In genomic region chr3:129313221-129313620, GRCm38 (mm10) we compare ENCODE assay signal across 34 mouse cellular contexts. TPM values are rescaled to one million over a fixed set of nuclear protein-coding genes. Genes with fewer than 3 reads are reported as not detected.
DNase-seq lines count a peak whose midpoint lies in the region; ATAC-seq and TF ChIP-seq lines count a peak whose summit lies in the region.
"Had no signal": no experiment of that assay in that cellular context is flagged by ENCODE, and none has a peak within 500 bp of the region (broad histone marks: within the 10 kb centered on the region; RNA-seq: fewer than 3 reads in every experiment).

No protein-coding gene starts in this region.

- H3K36me3 ChIP-seq in myocyte (ENCODE audit: control insufficient read depth, insufficient read depth) = no peaks in the 10 kb centered on the region
- H3K36me3 ChIP-seq in midbrain, embryonic 15.5 days (replicated peaks) = no peaks in the 10 kb centered on the region
- H3K36me3 ChIP-seq: heart, embryonic 15.5 days; hindbrain, embryonic 13.5 days; limb, embryonic 15.5 days; liver, embryonic 13.5 days; midbrain, embryonic 13.5 days; neural tube, embryonic 15.5 days had no signal

- DNase-seq in gastrocnemius, adult 2 months = no peak
- no peak for DNase-seq in gastrocnemius, postnatal 25 days
- DNase-seq in 3134 (ENCODE audit: extremely low read depth, insufficient read length, low spot score) = peak; percentile 35
- DNase-seq in Muller cell, postnatal 12 days (ENCODE audit: inconsistent ontology term) = peak; percentile 31
- no peak for DNase-seq in c-Kit-positive CD71-positive TER-119-positive erythroid progenitor cells, embryonic 14.5 days (ENCODE audit: low spot score)
- DNase-seq: adrenal gland, postnatal 10 days; B cell, adult 2 months; cerebellum, adult 8-10 months; cerebellum, postnatal 25 days; heart, postnatal 4 days; kidney, adult 8-10 months; kidney, postnatal 4 days; layer of hippocampus, postnatal 36 days; left cerebral cortex, postnatal 4 days; liver, embryonic 13.5 days; lung, adult 2 months; lung, postnatal 10 days; retina, postnatal 1 day; right cerebral cortex, postnatal 14 days; thymus, postnatal 14 days had no signal

- H3K4me3 ChIP-seq in gastrocnemius, adult 2 months = no peak overlapping the region
- H3K4me3 ChIP-seq in myocyte = no peak overlapping the region
- no peak overlapping the region for H3K4me3 ChIP-seq in midbrain, embryonic 15.5 days
- H3K4me3 ChIP-seq: heart, embryonic 15.5 days; hindbrain, embryonic 13.5 days; limb, embryonic 15.5 days; liver, embryonic 13.5 days; midbrain, embryonic 13.5 days; neural tube, embryonic 15.5 days had no signal

- ATAC-seq in midbrain, embryonic 15.5 days (replicated peaks) = no peak
- ATAC-seq: forebrain, embryonic 14.5 days; intestine, embryonic 16.5 days; midbrain, embryonic 13.5 days had no signal

- no peak for TF ChIP-seq POLR2A in myocyte (IDR thresholded peaks at IDR 0.05; ENCODE audit: insufficient read length, low read depth)

- no peaks in the 10 kb centered on the region for H3K9me3 ChIP-seq in midbrain, embryonic 15.5 days
- H3K9me3 ChIP-seq: heart, embryonic 15.5 days; hindbrain, embryonic 13.5 days; limb, embryonic 15.5 days; liver, embryonic 13.5 days; midbrain, embryonic 13.5 days; neural tube, embryonic 15.5 days had no signal

- H3K9ac ChIP-seq in midbrain, embryonic 15.5 days = no peak overlapping the region
- H3K9ac ChIP-seq: heart, embryonic 15.5 days; hindbrain, embryonic 13.5 days; limb, embryonic 15.5 days; liver, embryonic 13.5 days; midbrain, embryonic 13.5 days; neural tube, embryonic 15.5 days had no signal

- peak overlapping the region; percentile 46 for H3K4me2 ChIP-seq in myocyte (ENCODE audit: low read depth)
- H3K4me2 ChIP-seq in midbrain, embryonic 15.5 days = no peak overlapping the region
- H3K4me2 ChIP-seq: heart, embryonic 15.5 days; hindbrain, embryonic 13.5 days; limb, embryonic 15.5 days; liver, embryonic 13.5 days; midbrain, embryonic 13.5 days; neural tube, embryonic 15.5 days had no signal

- WGBS in midbrain, embryonic 15.5 days = 83% methylated on average over 2 of the region's 2 CpGs

- no peaks in the 10 kb centered on the region for H3K27me3 ChIP-seq in myocyte (ENCODE audit: control insufficient read depth, insufficient read depth, insufficient read length)
- no peaks in the 10 kb centered on the region for H3K27me3 ChIP-seq in midbrain, embryonic 15.5 days (replicated peaks)
- H3K27me3 ChIP-seq: CH12.LX; heart, embryonic 15.5 days; hindbrain, embryonic 13.5 days; limb, embryonic 15.5 days; liver, embryonic 13.5 days; midbrain, embryonic 13.5 days; neural tube, embryonic 15.5 days had no signal

- H3K79me2 ChIP-seq in myocyte (ENCODE audit: control insufficient read depth, insufficient read depth) = no peaks in the 10 kb centered on the region

- H3K4me1 ChIP-seq in midbrain, embryonic 15.5 days = no peaks in the 10 kb centered on the region
- H3K4me1 ChIP-seq: heart, embryonic 15.5 days; hindbrain, embryonic 13.5 days; liver, embryonic 13.5 days; midbrain, embryonic 13.5 days; neural tube, embryonic 15.5 days had no signal

- TF ChIP-seq CTCF in gastrocnemius, adult 2 months (IDR thresholded peaks at IDR 0.05) = no peak

- peak overlapping the region; percentile 72 for H3K27ac ChIP-seq in gastrocnemius, adult 2 months
- H3K27ac ChIP-seq in midbrain, embryonic 15.5 days = no peak overlapping the region
- H3K27ac ChIP-seq: heart, embryonic 15.5 days; hindbrain, embryonic 13.5 days; kidney, postnatal 0 days; limb, embryonic 15.5 days; liver, embryonic 13.5 days; macrophage; midbrain, embryonic 13.5 days; neural tube, embryonic 15.5 days had no signal

- no peak overlapping the region for H3ac ChIP-seq in myocyte (ENCODE audit: control insufficient read depth, insufficient read length)

- intact Hi-C loops in gastrocnemius, adult 2 months (cut with DNase I) = no loop called here

TF ChIP-seq in myocyte, 11 proteins besides CTCF, POLR2A, EP300 and RAD21:
- TF ChIP-seq CEBPB (IDR thresholded peaks at IDR 0.05; ENCODE audit: insufficient read depth, poor library complexity, severe bottlenecking) (no peak), E2F4 (IDR thresholded peaks at IDR 0.05; ENCODE audit: insufficient read depth) (no peak), SRF (IDR thresholded peaks at IDR 0.05; ENCODE audit: control insufficient read depth, insufficient read length, low read depth) (no peak), USF1 (IDR thresholded peaks at IDR 0.05; ENCODE audit: low read depth) (no peak), TCF12 (IDR thresholded peaks at IDR 0.05; ENCODE audit: insufficient read depth, poor library complexity, severe bottlenecking) (no peak), POLR2AphosphoS2 (IDR thresholded peaks at IDR 0.05; ENCODE audit: insufficient read length, low read depth) (no peak), MAX (IDR thresholded peaks at IDR 0.05; ENCODE audit: low read depth) (no peak), TCF3 (IDR thresholded peaks at IDR 0.05; ENCODE audit: insufficient read length, low read depth) (no peak), MYOD1 (IDR thresholded peaks at IDR 0.05; ENCODE audit: control insufficient read depth in 1 of 3, insufficient read length in 2 of 3, low read depth in 2 of 3) (no peak), MYOG (IDR thresholded peaks at IDR 0.05; ENCODE audit: control insufficient read depth in 1 of 3, insufficient read depth in 1 of 3, insufficient read length in 2 of 3, low read depth in 2 of 3) (no peak), REST (IDR thresholded peaks at IDR 0.05; ENCODE audit: insufficient read depth, insufficient read length) (no peak)

RNA-seq across cellular contexts. Expression of gene Enpep, which starts 19.3 kb away (rescaled TPM):
- total RNA-seq in gastrocnemius, adult 2 months (2021) = 1 to 10 TPM; 1.7 to 3.2 TPM
- total RNA-seq in gastrocnemius, postnatal 25 days (2021) = 1 to 10 TPM; 1.6 to 2.9 TPM
- 0.10 TPM for polyA plus RNA-seq in myocyte (2012; fragmentation: generic; extraction: Trizol)
- polyA plus RNA-seq in midbrain, embryonic 15.5 days (2015; fragmentation: Nextera tagmentation; extraction: Ambion mirVana) = 1.8 and 1.9 TPM in 2 replicates
- total RNA-seq: CH12.LX; granulocyte monocyte progenitor cell, adult 5-6 weeks; monocyte, adult 5-6 weeks had no signal
- polyA plus RNA-seq: macrophage had no signal

Comparison
In these comparisons a context has a peak if more than half of its experiments do, and no peak if none do; other contexts are left out.
1. DNase-seq: peak in 3134 (single experiment) and Muller cell, postnatal 12 days (single experiment); none in gastrocnemius, adult 2 months (single experiment), gastrocnemius, postnatal 25 days (single experiment) and c-Kit-positive CD71-positive TER-119-positive erythroid progenitor cells, embryonic 14.5 days (single experiment).